In genomic region chr11:50886933-50887293, GRCm38 (mm10) we compare ENCODE assay signal across 8 mouse cellular contexts. TPM values are rescaled to one million over a fixed set of nuclear protein-coding genes. Genes with fewer than 3 reads are reported as not detected.
DNase-seq lines count a peak whose midpoint lies in the region; ATAC-seq and TF ChIP-seq lines count a peak whose summit lies in the region.
"Had no signal": no experiment of that assay in that cellular context is flagged by ENCODE, and none has a peak within 500 bp of the region (broad histone marks: within the 10 kb centered on the region; RNA-seq: fewer than 3 reads in every experiment).

No protein-coding gene starts in this region.

- DNase-seq in left cerebral cortex, adult 2 months (ENCODE audit: extremely low spot score in 1 of 2, low spot score in 2 of 2): no peak
- DNase-seq in left cerebral cortex, postnatal 4 days: no peak
- no peak for DNase-seq in ovary, postnatal 14 days (ENCODE audit: low spot score)
- DNase-seq in thymus, postnatal 4 days: no peak

- no peaks in the 10 kb centered on the region for H3K27me3 ChIP-seq in forebrain, embryonic 12.5 days
- no peaks in the 10 kb centered on the region for H3K27me3 ChIP-seq in intestine, embryonic 15.5 days (replicated peaks)
- no peaks in the 10 kb centered on the region for H3K27me3 ChIP-seq in midbrain, embryonic 15.5 days (replicated peaks)

- no peak for TF ChIP-seq CTCF in left cerebral cortex, adult 2 months (IDR thresholded peaks at IDR 0.05)

- intact Hi-C loops in left cerebral cortex, adult 2 months (cut with DNase I): loop anchor here (1.0 to 5.0 kb wide), 3 partner anchors 28 to 46 kb away; partner anchors contain the start of genes Zfp354b and Zfp879
- intact Hi-C loops in left cerebral cortex, postnatal 4 days (cut with DNase I): no loop called here

- H3K9me3 ChIP-seq in forebrain, embryonic 12.5 days: no peaks in the 10 kb centered on the region
- H3K9me3 ChIP-seq in intestine, embryonic 15.5 days: no peaks in the 10 kb centered on the region; the same call in 1 of the 2 replicates
- no peaks in the 10 kb centered on the region for H3K9me3 ChIP-seq in midbrain, embryonic 15.5 days

- peak; percentile 19; the same call in 1 of the 2 replicates for ATAC-seq in forebrain, embryonic 12.5 days (ENCODE audit: low FRiP score)
- ATAC-seq in intestine, embryonic 15.5 days: peak; percentile 37; the same call in 1 of the 2 replicates
- peak; percentile 51 for ATAC-seq in midbrain, embryonic 15.5 days (replicated peaks)

- 19% methylated on average over 10 of the region's 10 CpGs for WGBS in forebrain, embryonic 12.5 days
- 10% methylated on average over 10 of the region's 10 CpGs for WGBS in intestine, embryonic 15.5 days
- 24% methylated on average over 10 of the region's 10 CpGs for WGBS in midbrain, embryonic 15.5 days

- H3K4me3 ChIP-seq in left cerebral cortex, adult 2 months: peak overlapping the region; percentile 49
- H3K4me3 ChIP-seq in forebrain, embryonic 12.5 days (replicated peaks): peak overlapping the region; percentile 52
- H3K4me3 ChIP-seq in intestine, embryonic 15.5 days (replicated peaks): peak overlapping the region; percentile 43
- peak overlapping the region; percentile 48 for H3K4me3 ChIP-seq in midbrain, embryonic 15.5 days

- H3K27ac ChIP-seq in left cerebral cortex, adult 2 months: peak overlapping the region; percentile 75
- peak overlapping the region; percentile 83 for H3K27ac ChIP-seq in forebrain, embryonic 12.5 days
- H3K27ac ChIP-seq in intestine, embryonic 15.5 days: peak overlapping the region; percentile 42; the same call in 1 of the 2 replicates
- peak overlapping the region; percentile 80 for H3K27ac ChIP-seq in midbrain, embryonic 15.5 days

- H3K4me1 ChIP-seq in forebrain, embryonic 12.5 days: peaks cover 14% of the 10 kb centered on the region
- H3K4me1 ChIP-seq in intestine, embryonic 15.5 days (replicated peaks): peaks cover 5% of the 10 kb centered on the region; the same call in 1 of the 2 replicates
- peaks cover 13% of the 10 kb centered on the region for H3K4me1 ChIP-seq in midbrain, embryonic 15.5 days

- peak overlapping the region; percentile 70 for H3K4me2 ChIP-seq in forebrain, embryonic 12.5 days
- peak overlapping the region; percentile 76 for H3K4me2 ChIP-seq in intestine, embryonic 15.5 days (replicated peaks)
- H3K4me2 ChIP-seq in midbrain, embryonic 15.5 days: peak overlapping the region; percentile 72

- H3K9ac ChIP-seq in forebrain, embryonic 12.5 days: peak overlapping the region; percentile 66
- peak overlapping the region; percentile 57 for H3K9ac ChIP-seq in intestine, embryonic 15.5 days
- peak overlapping the region; percentile 65 for H3K9ac ChIP-seq in midbrain, embryonic 15.5 days

- peaks cover 37% of the 10 kb centered on the region for H3K36me3 ChIP-seq in forebrain, embryonic 12.5 days (replicated peaks)
- no peaks in the 10 kb centered on the region for H3K36me3 ChIP-seq in intestine, embryonic 15.5 days
- H3K36me3 ChIP-seq in midbrain, embryonic 15.5 days (replicated peaks): peaks cover 19% of the 10 kb centered on the region

RNA-seq across cellular contexts. Expression of gene Zfp454, which starts 0.5 kb away (rescaled TPM):
- 1 to 10 TPM; 6.5 TPM for total RNA-seq in left cerebral cortex, adult 2 months (2021)
- 1 to 10 TPM; 6.9 to 8.4 TPM for total RNA-seq in left cerebral cortex, postnatal 4 days (2021)
- 14.8 and 15.8 TPM in 2 replicates for polyA plus RNA-seq in forebrain, embryonic 12.5 days (2016; fragmentation: Nextera tagmentation; extraction: Ambion mirVana)
- 5.1 and 5.2 TPM in 2 replicates for polyA plus RNA-seq in intestine, embryonic 15.5 days (2015; fragmentation: Nextera tagmentation; extraction: Ambion mirVana)
- polyA plus RNA-seq in midbrain, embryonic 15.5 days (2015; fragmentation: Nextera tagmentation; extraction: Ambion mirVana): 12.9 and 13.0 TPM in 2 replicates

RNA-seq across cellular contexts. Expression of gene Zfp2, which starts 29.1 kb away (rescaled TPM):
- total RNA-seq in left cerebral cortex, adult 2 months (2021): 10 to 100 TPM; 23.8 to 24.8 TPM
- 10 to 100 TPM; 33.7 to 39.2 TPM for total RNA-seq in left cerebral cortex, postnatal 4 days (2021)
- polyA plus RNA-seq in forebrain, embryonic 12.5 days (2016; fragmentation: Nextera tagmentation; extraction: Ambion mirVana): 34.8 and 42.0 TPM in 2 replicates
- 9.1 and 9.8 TPM in 2 replicates for polyA plus RNA-seq in intestine, embryonic 15.5 days (2015; fragmentation: Nextera tagmentation; extraction: Ambion mirVana)
- 48.9 and 57.4 TPM in 2 replicates for polyA plus RNA-seq in midbrain, embryonic 15.5 days (2015; fragmentation: Nextera tagmentation; extraction: Ambion mirVana)

RNA-seq across cellular contexts. Expression of gene Grm6, which starts 36.4 kb away (rescaled TPM):
- not detected for total RNA-seq in left cerebral cortex, adult 2 months (2021)
- total RNA-seq in left cerebral cortex, postnatal 4 days (2021): not detected
- not detected in 2 replicates for polyA plus RNA-seq in forebrain, embryonic 12.5 days (2016; fragmentation: Nextera tagmentation; extraction: Ambion mirVana)
- polyA plus RNA-seq in intestine, embryonic 15.5 days (2015; fragmentation: Nextera tagmentation; extraction: Ambion mirVana): 0.06 TPM in 1 of 2 replicates, not detected in the other
- polyA plus RNA-seq in midbrain, embryonic 15.5 days (2015; fragmentation: Nextera tagmentation; extraction: Ambion mirVana): 0.10 and 0.13 TPM in 2 replicates

RNA-seq across cellular contexts. Expression of gene Zfp354b, which starts 44.5 kb away (rescaled TPM):
- 1 to 10 TPM; 5.3 to 6.7 TPM for total RNA-seq in left cerebral cortex, adult 2 months (2021)
- total RNA-seq in left cerebral cortex, postnatal 4 days (2021): 1 to 10 TPM; 6.1 to 7.6 TPM
- 1.7 and 2.2 TPM in 2 replicates for polyA plus RNA-seq in forebrain, embryonic 12.5 days (2016; fragmentation: Nextera tagmentation; extraction: Ambion mirVana)
- 0.71 and 1.2 TPM in 2 replicates for polyA plus RNA-seq in intestine, embryonic 15.5 days (2015; fragmentation: Nextera tagmentation; extraction: Ambion mirVana)
- 3.6 and 5.2 TPM in 2 replicates for polyA plus RNA-seq in midbrain, embryonic 15.5 days (2015; fragmentation: Nextera tagmentation; extraction: Ambion mirVana)
- polyA plus RNA-seq: large intestine, adult 2 months had no signal

RNA-seq across cellular contexts. Expression of gene Zfp879, which starts 45.6 kb away (rescaled TPM):
- 1 to 10 TPM; 3.0 to 4.3 TPM for total RNA-seq in left cerebral cortex, adult 2 months (2021)
- 1 to 10 TPM; 4.1 to 4.4 TPM for total RNA-seq in left cerebral cortex, postnatal 4 days (2021)
- polyA plus RNA-seq in forebrain, embryonic 12.5 days (2016; fragmentation: Nextera tagmentation; extraction: Ambion mirVana): 1.3 TPM in 2 replicates
- polyA plus RNA-seq in intestine, embryonic 15.5 days (2015; fragmentation: Nextera tagmentation; extraction: Ambion mirVana): 0.33 and 0.44 TPM in 2 replicates
- polyA plus RNA-seq in midbrain, embryonic 15.5 days (2015; fragmentation: Nextera tagmentation; extraction: Ambion mirVana): 1.5 and 2.0 TPM in 2 replicates
